Mouse (Mus musculus) limb, embryonic 11.5 days (tissue): ENCODE data around the gene Nat8f4. TPM values are rescaled to one million over a fixed set of nuclear protein-coding genes. Genes with fewer than 3 reads are reported as not detected.

Experiments
- polyA plus RNA-seq: library from polyadenylated mRNA; unstranded; fragments of >200 nt; fragmentation: Nextera tagmentation; extraction: Ambion mirVana; gene quantifications from 2 replicates; pipeline ENCODE4 v1.2.1, GENCODE M21; 2014

The Nat8f4 gene
- polyA plus RNA-seq, 1 experiment from 2014 or later = 2.3 TPM

Other genes starting within 250 kb of the Nat8f4 start
- gene Nat8f7, start 191.7 kb downstream of the Nat8f4 start, polyA plus RNA-seq = not detected in 2 replicates
- 0.21 TPM in 1 of 2 replicates, not detected in the other for gene Nat8f3, start 139.1 kb downstream of the Nat8f4 start, polyA plus RNA-seq
- gene Nat8f6, start 83.9 kb downstream of the Nat8f4 start, polyA plus RNA-seq = not detected in 2 replicates
- gene Nat8f5, start 83.9 kb downstream of the Nat8f4 start, polyA plus RNA-seq = not detected in 2 replicates
- gene Nat8, start 72.8 kb downstream of the Nat8f4 start, polyA plus RNA-seq = not detected in 2 replicates
- not detected in 2 replicates for gene Nat8f2, start 35.7 kb downstream of the Nat8f4 start, polyA plus RNA-seq
- gene Tprkb, start 7.0 kb upstream of the Nat8f4 start, polyA plus RNA-seq = 25.3 and 29.0 TPM in 2 replicates
- 3.5 and 4.4 TPM in 2 replicates for gene Nat8f1, start 10.8 kb upstream of the Nat8f4 start, polyA plus RNA-seq
- 44.7 and 50.6 TPM in 2 replicates for gene Dusp11, start 56.8 kb upstream of the Nat8f4 start, polyA plus RNA-seq
- gene Figla, start 111.3 kb upstream of the Nat8f4 start, polyA plus RNA-seq = not detected in 2 replicates
- 5.9 and 6.4 TPM in 2 replicates for gene Add2, start 123.8 kb upstream of the Nat8f4 start, polyA plus RNA-seq